Mouse (Mus musculus) intestine, embryonic 16.5 days (tissue): ENCODE measurements around the gene Mog. TPM values are rescaled to one million over a fixed set of nuclear protein-coding genes. Genes with fewer than 3 reads are reported as not detected.

Source experiments
- ATAC-seq: fragments of 200-750 bp; cut with Nextera tagmentation; 2 replicates; pipeline ENCODE4 v1.8.0; 2017; ENCODE audit warnings: moderate TSS enrichment, moderate library complexity
- H3K27ac ChIP-seq: fragments of 300-500 bp; sonication (generic); 2 replicates; pipeline ENCODE4 v1.5.1; 2014; ENCODE audit warnings: mild to moderate bottlenecking, low read length
- H3K27me3 ChIP-seq: fragments of 300-500 bp; sonication (generic); replicated peaks from 2 replicates; pipeline ENCODE4 v1.6.1; 2014; ENCODE audit warnings: low read length, control low read depth, mixed read lengths; ENCODE audit not compliant: control insufficient read depth, insufficient read depth
- H3K36me3 ChIP-seq: fragments of 300-500 bp; sonication (generic); 2 replicates; pipeline ENCODE4 v1.6.1; 2014; ENCODE audit warnings: low read length, control low read depth; ENCODE audit not compliant: control insufficient read depth, insufficient read depth
- H3K4me1 ChIP-seq: fragments of 300-500 bp; sonication (generic); 2 replicates; pipeline ENCODE4 v1.6.1; 2014; ENCODE audit warnings: low read length, control low read depth, mixed read lengths; ENCODE audit not compliant: control insufficient read depth, insufficient read depth
- H3K4me2 ChIP-seq: fragments of 300-500 bp; sonication (generic); 2 replicates; pipeline ENCODE4 v1.6.1; 2014; ENCODE audit warnings: low read depth, low read length, control low read depth
- H3K4me3 ChIP-seq: fragments of 300-500 bp; sonication (generic); 2 replicates; pipeline ENCODE4 v1.5.1; 2014; ENCODE audit warnings: mild to moderate bottlenecking, low read length
- H3K9ac ChIP-seq: fragments of 300-500 bp; sonication (generic); 2 replicates; pipeline ENCODE4 v1.6.1; 2014; ENCODE audit warnings: low read depth, low read length
- H3K9me3 ChIP-seq: fragments of 300-500 bp; sonication (generic); 2 replicates; pipeline ENCODE4 v1.6.1; 2016; ENCODE audit warnings: low read length, control low read depth; ENCODE audit not compliant: control insufficient read depth
- WGBS: fragments of 180-500 bp; shearing (Covaris S2); extraction: QIAGEN DNeasy Blood & Tissue Kit; methylation state at CpG from one replicate; pipeline ENCODE4 v1.1.7; 2014; 5-methylcytosine and 5-hydroxymethylcytosine counted together
- polyA plus RNA-seq: library from polyadenylated mRNA; unstranded; fragments of >200 nt; fragmentation: Nextera tagmentation; extraction: Ambion mirVana; gene quantifications from 2 replicates; pipeline ENCODE4 v1.2.1, GENCODE M21; 2015

The Mog gene
- polyA plus RNA-seq, result not detected in 2 replicates

- Histone ChIP-seq H3K4me3 (no peak within 1 kb of the TSS), H3K4me2 (no peak within 1 kb of the TSS), H3K36me3 (no peaks in the 10 kb centered on the region), H3K9ac (no peak within 1 kb of the TSS), H3K4me1 (no peaks in the 10 kb centered on the region), H3K27me3 (no peaks in the 10 kb centered on the region), H3K27ac (no peak within 1 kb of the TSS), H3K9me3 (no peaks in the 10 kb centered on the region)
- ATAC-seq, result no peak
- 77% methylated on average over 9 of the region's 9 CpGs for WGBS
Measured at GRCm38 (mm10) chr17:37022628-37023576, at the start of gene Mog. Gene Mog (minus strand): TSS chr17:37023398.

DNA sequence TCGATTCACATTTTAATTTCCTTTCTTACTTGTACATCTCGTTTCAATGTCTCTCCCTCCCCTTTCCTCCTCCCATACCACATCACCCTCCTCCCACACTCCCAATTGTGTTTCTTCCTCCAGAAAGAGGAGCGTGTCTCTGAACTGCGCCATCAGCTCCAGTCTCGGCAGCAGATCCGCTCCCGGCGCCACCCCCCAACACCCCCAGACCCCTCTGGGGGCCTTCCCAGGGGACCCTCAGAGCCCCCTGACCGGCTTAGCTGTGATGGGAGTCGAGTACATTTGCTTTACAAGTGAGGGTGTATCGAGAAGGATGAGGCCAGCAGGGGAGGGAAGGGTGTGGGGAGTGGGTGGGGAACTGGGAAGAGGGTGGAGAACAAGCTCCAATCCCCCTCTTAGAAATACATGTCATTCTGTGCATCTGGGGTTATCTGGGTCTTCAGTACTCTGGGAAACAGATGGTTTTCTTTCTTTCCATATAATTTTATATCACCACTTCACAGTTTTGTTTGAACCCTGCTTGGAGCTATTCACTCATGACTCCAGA lies 49.6 kb upstream of the Mog start:
- no peak for ATAC-seq
- whole genome bisulfite sequencing, result 64% methylated on average over 11 of the region's 11 CpGs
- Histone ChIP-seq H3K4me3 (no peak overlapping the region), H3K27me3 (no peaks in the 10 kb centered on the region), H3K9me3 (no peaks in the 10 kb centered on the region), H3K36me3 (peaks cover 4% of the 10 kb centered on the region; the same call in 1 of the 2 replicates), H3K27ac (no peak overlapping the region), H3K9ac (no peak overlapping the region), H3K4me2 (no peak overlapping the region), H3K4me1 (no peaks in the 10 kb centered on the region)

DNA sequence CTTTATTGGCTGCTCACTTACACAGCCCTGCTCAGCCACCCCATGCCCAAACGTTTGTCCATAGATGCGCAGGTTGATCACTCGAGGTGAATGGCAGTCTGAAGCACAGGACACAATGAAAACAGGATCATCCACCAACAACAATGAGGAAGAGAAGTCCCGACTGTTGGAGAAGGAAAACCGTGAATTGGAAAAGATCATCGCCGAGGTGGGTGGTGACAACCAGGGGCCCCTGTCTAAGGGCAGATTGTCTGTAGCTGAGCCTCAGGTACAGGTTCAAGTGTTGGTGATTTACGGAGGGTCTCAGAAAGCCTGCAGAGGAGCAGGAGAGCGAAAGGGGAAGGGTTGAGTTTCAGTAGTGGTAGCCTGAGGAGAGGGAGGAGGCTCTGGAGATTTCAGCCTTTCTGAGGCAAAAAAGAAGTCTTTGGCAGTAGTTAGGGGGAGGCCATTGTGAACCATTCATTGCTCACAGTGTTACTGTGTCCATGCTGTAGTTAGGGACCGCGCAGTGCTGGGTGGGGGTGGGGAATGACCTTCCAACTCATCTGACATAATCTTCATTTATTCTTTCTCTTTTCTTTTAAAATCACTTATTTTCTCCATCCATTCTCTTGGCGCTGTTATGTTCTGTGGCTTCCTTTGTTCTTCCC lies 49.0 kb upstream of the Mog start:
- WGBS, result 80% methylated on average over 12 of the region's 12 CpGs
- no peak overlapping the region for H3K4me3 ChIP-seq
- peaks cover 4% of the 10 kb centered on the region; the same call in 1 of the 2 replicates for H3K36me3 ChIP-seq

GRCm38 (mm10) chr17:37070121-37070520 lies 46.9 kb upstream of the Mog start:
- H3K4me3 ChIP-seq, result no peak overlapping the region
- no peak for ATAC-seq
- H3K27me3 ChIP-seq, result no peaks in the 10 kb centered on the region
- H3K27ac ChIP-seq, result no peak overlapping the region
- H3K4me2 ChIP-seq, result no peak overlapping the region
- no peak overlapping the region for H3K9ac ChIP-seq
- WGBS, result 85% methylated on average over 8 of the region's 8 CpGs
- no peaks in the 10 kb centered on the region for H3K4me1 ChIP-seq
- no peaks in the 10 kb centered on the region for H3K9me3 ChIP-seq
- H3K36me3 ChIP-seq, result peaks cover 4% of the 10 kb centered on the region; the same call in 1 of the 2 replicates

More for the DNA sequence above, 49.0 kb upstream of the Mog start:
- Histone ChIP-seq H3K4me2 (no peak overlapping the region), H3K27ac (no peak overlapping the region), H3K27me3 (no peaks in the 10 kb centered on the region), H3K9ac (no peak overlapping the region), H3K9me3 (no peaks in the 10 kb centered on the region), H3K4me1 (no peaks in the 10 kb centered on the region)
- no peak for ATAC-seq

DNA sequence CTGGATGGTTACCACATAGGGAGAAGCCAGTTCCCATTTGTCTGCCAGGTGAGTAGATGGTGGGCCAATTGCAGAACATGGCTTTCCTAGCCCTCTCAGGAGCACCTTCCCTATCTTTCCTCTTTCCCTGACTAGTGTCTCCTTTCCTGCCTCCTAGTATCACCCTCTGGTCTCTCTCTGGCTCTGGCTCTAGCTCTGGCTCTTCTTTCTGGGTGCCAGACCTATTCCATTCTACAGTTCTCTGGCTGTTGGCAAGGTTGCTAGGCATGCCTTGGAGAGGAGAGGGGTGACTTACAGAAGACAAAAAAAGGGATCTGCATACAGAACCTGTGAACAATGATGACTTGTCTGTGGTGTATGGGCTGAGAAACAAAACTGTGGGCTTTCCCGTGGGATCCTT lies 44.7 kb upstream of the Mog start:
- no peaks in the 10 kb centered on the region for H3K4me1 ChIP-seq
- ATAC-seq, result no peak
- no peak overlapping the region for H3K4me2 ChIP-seq
- no peaks in the 10 kb centered on the region for H3K36me3 ChIP-seq
- H3K9me3 ChIP-seq, result no peaks in the 10 kb centered on the region
- 90% methylated on average over 1 of the region's 1 CpGs for WGBS
- H3K4me3 ChIP-seq, result no peak overlapping the region
- H3K9ac ChIP-seq, result no peak overlapping the region
- H3K27ac ChIP-seq, result no peak overlapping the region
- H3K27me3 ChIP-seq, result no peaks in the 10 kb centered on the region

DNA sequence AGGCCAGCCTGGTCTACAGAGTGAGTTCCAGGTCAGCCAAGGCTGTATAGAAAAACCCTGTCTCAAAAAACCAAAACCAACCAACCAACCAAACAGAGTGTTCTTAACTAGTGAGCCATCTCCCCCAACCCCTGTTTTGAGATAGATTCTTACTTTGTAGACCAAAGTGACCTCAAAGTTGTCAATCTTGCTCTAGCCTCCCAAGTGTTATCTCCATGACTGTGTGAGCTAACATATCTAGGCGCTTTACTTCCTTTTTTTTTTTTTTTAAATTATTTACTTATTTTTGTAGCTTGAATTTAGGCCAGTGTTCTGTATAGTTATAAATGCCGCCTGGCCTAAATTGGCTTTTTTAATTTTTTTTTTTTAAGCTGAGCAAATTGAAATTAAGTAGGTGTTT lies 42.8 kb upstream of the Mog start:
- 90% methylated on average over 2 of the region's 2 CpGs for WGBS
- Histone ChIP-seq H3K9ac (no peak overlapping the region), H3K4me3 (no peak overlapping the region), H3K36me3 (no peaks in the 10 kb centered on the region), H3K4me1 (no peaks in the 10 kb centered on the region), H3K9me3 (no peaks in the 10 kb centered on the region), H3K4me2 (no peak overlapping the region), H3K27me3 (no peaks in the 10 kb centered on the region), H3K27ac (no peak overlapping the region)
- no peak for ATAC-seq

DNA sequence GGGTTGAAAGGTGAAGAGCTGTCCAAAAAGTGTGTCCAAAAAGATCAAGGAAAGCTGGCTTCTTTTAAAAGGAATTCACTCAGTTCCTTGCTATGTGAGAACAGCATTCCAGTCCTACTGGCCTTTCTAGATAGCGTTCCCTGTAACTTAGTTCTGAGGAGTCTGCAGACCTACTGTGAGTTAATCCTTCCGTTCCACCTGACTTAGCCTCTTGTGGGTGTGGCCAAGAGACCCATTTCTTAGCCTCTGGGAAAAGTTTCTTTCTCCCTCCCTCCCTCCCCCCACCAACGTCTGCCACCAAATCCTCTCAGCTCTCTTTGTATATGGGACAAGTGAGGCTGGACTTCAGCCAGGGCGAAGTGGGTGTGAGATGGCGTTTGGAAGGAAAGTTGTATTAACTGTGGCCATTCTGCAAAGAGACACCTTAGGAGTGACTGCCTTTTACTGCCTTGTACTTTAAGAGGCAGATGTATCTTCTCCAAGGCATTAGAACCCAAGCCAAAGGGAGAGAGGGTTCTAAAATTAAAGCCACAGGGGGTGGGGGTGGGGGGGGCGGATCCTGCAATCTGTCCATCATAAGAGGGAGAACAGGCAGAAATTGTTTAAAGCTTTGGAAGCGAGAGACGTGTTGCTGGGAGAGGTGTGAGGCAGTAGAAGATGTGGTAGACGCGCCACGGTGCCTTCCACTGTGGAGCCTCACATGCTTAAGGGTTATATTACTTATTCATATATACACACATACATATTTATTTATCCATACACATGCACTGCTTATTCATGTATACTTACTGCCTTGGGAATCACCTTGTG lies 40.7 kb upstream of the Mog start:
- no peak for ATAC-seq
- H3K27ac ChIP-seq, result no peak overlapping the region
- no peaks in the 10 kb centered on the region for H3K36me3 ChIP-seq
- H3K4me1 ChIP-seq, result no peaks in the 10 kb centered on the region
- no peak overlapping the region for H3K4me2 ChIP-seq
- 86% methylated on average over 11 of the region's 11 CpGs for WGBS
- H3K4me3 ChIP-seq, result no peak overlapping the region
- H3K27me3 ChIP-seq, result no peaks in the 10 kb centered on the region
- no peak overlapping the region for H3K9ac ChIP-seq
- H3K9me3 ChIP-seq, result no peaks in the 10 kb centered on the region

- Histone ChIP-seq H3K36me3 (no peaks in the 10 kb centered on the region), H3K4me2 (no peak overlapping the region), H3K9ac (no peak overlapping the region), H3K4me1 (no peaks in the 10 kb centered on the region), H3K4me3 (no peak overlapping the region), H3K9me3 (no peaks in the 10 kb centered on the region), H3K27me3 (no peaks in the 10 kb centered on the region), H3K27ac (no peak overlapping the region)
- no peak for ATAC-seq
- WGBS, result 83% methylated on average over 10 of the region's 10 CpGs
Measured at GRCm38 (mm10) chr17:37063063-37063462, 39.9 kb upstream of the Mog start.
